Mouse (Mus musculus): ENCODE measurements around the gene Chd2. TPM values are rescaled to one million over a fixed set of nuclear protein-coding genes. Genes with fewer than 3 reads are reported as not detected.

Gene Chd2
- 10 to 100 TPM; 57.4 to 60.3 TPM for total RNA-seq (2021)
- long read RNA-seq, experiment 1, partial matches to known transcripts: 0 of 5 reads
- long read RNA-seq, experiment 1, other reads (novel, unspliced or antisense): 4 of 5 reads
- long read RNA-seq, experiment 2, partial matches to known transcripts: 0 of 3 reads
- long read RNA-seq, experiment 2, other reads (novel, unspliced or antisense): 3 of 3 reads

DNA sequence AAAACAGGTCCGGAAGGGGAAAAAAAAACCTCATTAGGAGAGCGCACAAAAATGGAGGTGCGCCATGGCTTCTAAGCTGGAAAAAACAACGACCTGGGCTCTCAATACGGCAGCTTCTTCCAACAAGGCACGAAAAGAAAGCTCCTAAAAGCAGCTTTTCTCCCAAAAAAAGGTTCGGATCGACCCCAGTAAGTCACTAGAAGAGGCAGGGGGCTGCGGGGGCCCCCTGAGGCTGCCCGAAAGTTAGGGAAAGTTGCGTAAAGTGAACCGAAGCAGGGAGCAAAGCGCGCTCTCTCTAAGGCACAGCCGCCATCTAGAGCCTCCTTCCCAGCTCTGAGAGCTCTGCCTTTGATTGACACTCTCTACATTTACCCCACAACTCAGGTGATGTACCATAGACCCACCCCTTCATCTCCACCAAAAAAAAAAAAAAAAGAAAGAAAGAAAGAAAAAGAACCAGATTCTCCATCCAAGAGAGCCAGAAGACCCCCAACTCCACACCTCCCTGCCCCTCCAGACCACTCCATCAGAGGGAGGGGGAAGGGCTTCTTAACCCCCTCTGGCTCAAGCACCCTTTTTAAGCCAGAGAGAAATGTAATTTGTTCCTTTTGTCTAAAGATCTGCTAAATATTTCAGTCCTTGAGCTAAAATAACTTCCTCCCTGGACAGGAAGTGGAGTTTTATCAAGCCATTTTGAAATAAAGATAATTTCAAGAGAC, at the start of gene Chd2:
Gene Chd2, minus strand, starts transcription at position 419 of the 719 bp plus-strand sequence.
- intact Hi-C loops (cut with DNase I): no loop called here
- no peak for TF ChIP-seq CTCF (IDR thresholded peaks at IDR 0.05)
- Histone ChIP-seq H3K4me3 (peak within 1 kb of the TSS; percentile 77), H3K27ac (peak within 1 kb of the TSS; percentile 96)
- peak; percentile 53 to 55 for DNase-seq (ENCODE audit: extremely low spot score in 1 of 2, low spot score in 2 of 2)

DNA sequence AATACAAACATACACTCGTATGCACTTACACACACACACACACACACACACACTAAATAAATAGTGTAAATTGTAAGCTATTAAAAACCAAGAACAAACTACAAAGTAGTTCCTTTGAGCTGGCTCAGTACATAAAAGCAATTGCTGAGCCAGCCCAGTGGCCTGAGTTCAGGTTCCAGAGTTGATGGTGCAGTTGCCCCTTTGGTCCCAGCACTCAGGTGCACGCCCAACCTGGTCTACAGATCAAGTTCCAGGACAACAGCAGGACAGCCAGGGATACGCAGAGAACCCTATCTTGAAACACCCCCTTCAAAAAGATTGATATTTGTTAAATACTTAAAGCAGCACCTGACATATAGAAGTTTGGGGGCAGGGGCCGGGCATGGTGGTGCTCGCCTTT, 49.1 kb upstream of the Chd2 start:
- Histone ChIP-seq H3K4me3 (no peak overlapping the region), H3K27ac (no peak overlapping the region)
- intact Hi-C loops (cut with DNase I): no loop called here
- DNase-seq (ENCODE audit: extremely low spot score in 1 of 2, low spot score in 2 of 2): no peak
- no peak for TF ChIP-seq CTCF (IDR thresholded peaks at IDR 0.05)

GRCm38 (mm10) chr7:73589208-73589771, 47.7 kb upstream of the Chd2 start:
- Histone ChIP-seq H3K4me3 (no peak overlapping the region; the same call in 1 of the 2 replicates), H3K27ac (peak overlapping the region; percentile 87)
- intact Hi-C loops (cut with DNase I): loop anchor here (1.0 kb wide), 1 partner anchor 29 kb away; no protein-coding TSS in a partner anchor
- DNase-seq (ENCODE audit: extremely low spot score in 1 of 2, low spot score in 2 of 2): peak in 1 of 2 experiments; percentile 20
- TF ChIP-seq CTCF (IDR thresholded peaks at IDR 0.05): no peak

DNA sequence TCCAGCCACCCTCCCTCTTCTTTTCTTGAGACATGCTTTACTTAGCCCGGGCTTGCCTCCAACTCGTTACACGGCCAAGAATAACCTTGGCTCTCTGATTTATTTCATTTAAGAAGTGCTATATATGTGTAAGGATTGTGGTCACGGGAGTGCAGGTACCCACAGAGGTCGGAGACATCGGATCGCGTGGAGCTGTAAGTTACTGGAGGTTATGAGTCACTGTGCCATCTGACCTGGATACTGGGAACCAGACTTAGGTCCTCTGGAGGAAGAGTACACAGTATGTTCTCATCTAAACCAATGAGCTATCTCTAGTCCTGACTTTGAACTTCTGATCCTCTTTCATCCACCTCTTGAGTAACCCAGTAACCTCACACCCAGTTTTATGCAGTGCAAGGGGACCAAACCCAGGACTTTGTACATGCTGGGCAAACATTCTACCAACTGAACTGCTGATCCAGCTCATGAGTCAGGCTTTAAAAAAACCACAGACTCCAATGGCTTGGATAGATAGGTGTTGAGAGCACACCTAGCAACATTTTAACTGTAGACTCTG, 46.8 kb upstream of the Chd2 start:
- intact Hi-C loops (cut with DNase I): loop anchor here (1.0 kb wide), 1 partner anchor 30 kb away; no protein-coding TSS in a partner anchor
- no peak for DNase-seq (ENCODE audit: extremely low spot score in 1 of 2, low spot score in 2 of 2)
- no peak for TF ChIP-seq CTCF (IDR thresholded peaks at IDR 0.05)
- Histone ChIP-seq H3K27ac (peak overlapping the region; percentile 87), H3K4me3 (no peak overlapping the region)

- H3K27ac ChIP-seq: peak overlapping the region; percentile 85
- peak in 1 of 2 experiments; percentile 41 for DNase-seq (ENCODE audit: extremely low spot score in 1 of 2, low spot score in 2 of 2)
- H3K4me3 ChIP-seq: no peak overlapping the region
- intact Hi-C loops (cut with DNase I): no loop called here
- no peak for TF ChIP-seq CTCF (IDR thresholded peaks at IDR 0.05)
These were observed 45.1 kb upstream of the Chd2 start for GRCm38 (mm10) chr7:73586717-73587116.

DNA sequence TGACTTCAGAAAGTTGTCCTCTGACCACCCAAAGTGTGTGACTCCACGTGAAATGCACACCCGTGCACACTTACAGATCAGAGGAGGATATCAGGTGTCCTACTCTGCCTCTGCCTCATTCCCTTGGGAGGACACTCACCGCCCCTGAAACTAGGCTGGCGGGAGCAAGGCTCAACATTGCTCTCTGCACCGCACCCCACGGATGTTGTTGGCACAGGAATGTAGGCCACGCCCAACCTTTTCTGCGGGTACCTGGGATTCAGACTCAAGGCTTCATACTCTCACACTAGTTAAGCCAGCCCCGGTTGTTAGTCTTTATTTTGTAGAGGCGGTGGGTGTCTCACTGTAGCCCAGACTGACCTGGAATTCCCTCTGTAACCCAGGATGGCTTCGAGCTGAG, 44.6 kb upstream of the Chd2 start:
- intact Hi-C loops (cut with DNase I): no loop called here
- Histone ChIP-seq H3K27ac (peak overlapping the region; percentile 38), H3K4me3 (no peak overlapping the region)
- TF ChIP-seq CTCF (IDR thresholded peaks at IDR 0.05): no peak
- DNase-seq (ENCODE audit: extremely low spot score in 1 of 2, low spot score in 2 of 2): no peak

DNA sequence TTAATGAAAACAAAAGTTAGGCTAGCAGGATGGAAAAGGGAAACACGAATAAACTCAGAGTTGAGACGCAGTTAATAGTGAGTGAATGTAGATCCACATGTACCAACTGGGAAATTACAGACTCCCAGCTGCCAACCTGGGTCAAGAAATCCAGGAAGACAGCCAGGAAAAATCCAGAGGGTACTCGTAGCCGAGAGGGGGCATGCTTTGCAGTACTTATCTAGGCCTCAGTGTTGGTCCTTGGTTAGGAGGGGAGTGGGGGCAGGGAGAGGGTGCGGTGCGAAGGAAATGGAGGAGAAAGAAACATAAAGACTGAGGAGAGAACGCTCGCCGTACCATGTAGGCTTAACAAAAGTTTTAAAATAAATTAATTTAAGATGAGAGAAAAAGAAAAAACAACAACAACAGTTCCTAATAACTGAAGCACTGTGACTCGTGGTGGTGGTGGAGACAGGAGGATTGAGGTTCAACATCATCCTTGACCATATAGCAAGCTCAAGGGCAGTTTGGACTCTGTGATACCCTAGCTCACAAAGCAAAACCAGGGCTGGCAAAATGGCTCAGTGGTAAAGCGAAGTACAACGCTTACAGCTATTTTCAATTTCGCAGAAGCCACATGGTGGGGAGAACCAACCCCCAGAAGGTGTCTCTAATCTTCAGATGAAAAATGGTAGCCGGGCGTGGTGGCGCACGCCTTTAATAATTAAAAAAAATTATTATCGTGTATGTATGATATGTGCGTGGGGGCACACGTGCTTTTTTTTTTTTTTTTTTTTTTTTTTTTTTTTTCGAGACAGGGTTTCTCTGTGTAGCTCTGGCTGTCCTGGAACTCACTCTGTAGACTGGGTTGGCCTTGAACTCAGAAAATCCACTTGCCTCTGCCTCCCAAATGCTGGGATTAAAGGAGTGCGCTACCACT, 43.7 kb upstream of the Chd2 start:
- Histone ChIP-seq H3K27ac (peak overlapping the region; percentile 54; the same call in 1 of the 2 replicates), H3K4me3 (no peak overlapping the region)
- intact Hi-C loops (cut with DNase I): no loop called here
- no peak for TF ChIP-seq CTCF (IDR thresholded peaks at IDR 0.05)
- no peak for DNase-seq (ENCODE audit: extremely low spot score in 1 of 2, low spot score in 2 of 2)

DNA sequence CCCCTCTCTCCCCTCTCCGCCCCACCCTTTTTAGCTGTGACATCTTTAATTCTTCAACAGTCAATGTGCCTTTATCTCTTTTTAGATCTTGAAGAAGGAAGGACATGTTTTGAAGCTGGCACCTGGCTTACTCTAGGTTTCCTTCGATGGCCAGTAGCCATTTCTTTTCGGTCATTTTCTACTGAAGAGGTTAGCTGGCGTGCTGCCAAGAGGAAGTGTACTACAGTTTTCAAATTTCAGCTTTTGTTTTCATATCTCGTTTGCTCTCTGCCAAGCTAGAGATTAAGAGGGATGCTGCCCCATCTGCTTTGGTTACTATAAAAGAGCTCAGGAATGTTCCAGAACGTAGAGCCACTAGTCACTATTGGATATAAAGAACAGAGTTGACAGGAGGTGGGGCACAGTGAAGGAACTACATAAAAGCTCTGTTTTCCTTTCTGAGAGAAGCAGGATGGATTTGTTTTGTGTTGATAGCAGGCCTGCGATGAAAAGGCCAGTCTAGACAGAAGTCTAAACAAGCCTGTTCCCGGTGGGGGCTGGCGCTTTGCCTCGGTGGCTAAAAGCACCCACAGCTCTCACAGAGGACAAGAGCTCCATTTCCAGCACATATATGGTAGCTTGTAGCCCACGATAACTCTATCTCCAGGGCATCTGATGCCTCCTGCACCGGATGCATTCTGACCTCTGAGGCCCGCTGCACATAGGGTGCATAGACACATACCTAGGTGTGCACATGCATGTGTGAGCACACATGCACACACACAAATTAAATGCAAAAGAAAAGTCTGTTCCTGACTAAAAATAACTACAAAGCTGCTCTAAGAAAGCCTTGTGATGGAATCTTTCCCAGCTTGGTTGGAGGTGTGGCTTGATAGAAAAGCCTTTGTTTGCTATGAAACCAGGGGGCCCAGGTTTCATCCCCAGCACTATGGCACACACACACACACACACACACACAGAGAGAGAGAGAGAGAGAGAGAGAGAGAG, 42.7 kb upstream of the Chd2 start:
- H3K4me3 ChIP-seq: no peak overlapping the region
- DNase-seq (ENCODE audit: extremely low spot score in 1 of 2, low spot score in 2 of 2): no peak
- intact Hi-C loops (cut with DNase I): no loop called here
- H3K27ac ChIP-seq: peak overlapping the region; percentile 89
- no peak for TF ChIP-seq CTCF (IDR thresholded peaks at IDR 0.05)

DNA sequence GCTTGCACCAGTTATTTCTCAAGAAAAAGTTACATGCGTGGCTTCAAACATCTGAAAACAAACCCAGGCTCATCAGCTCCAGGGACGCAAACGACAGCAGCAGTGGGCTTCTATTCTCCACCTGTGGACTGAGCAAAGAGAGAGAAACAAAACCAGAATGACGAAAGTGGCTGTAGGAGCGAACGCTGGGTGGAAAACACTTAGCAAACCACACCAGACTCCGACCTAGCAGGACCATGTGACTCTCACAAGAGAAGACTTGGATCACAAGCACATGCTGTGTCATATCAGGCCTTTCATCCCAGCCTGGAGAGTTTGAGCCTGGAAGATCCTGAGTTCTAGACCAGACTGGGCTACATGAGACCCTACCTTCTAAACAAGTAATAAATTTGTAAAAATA, 41.8 kb upstream of the Chd2 start:
- Histone ChIP-seq H3K4me3 (no peak overlapping the region), H3K27ac (no peak overlapping the region)
- no peak for DNase-seq (ENCODE audit: extremely low spot score in 1 of 2, low spot score in 2 of 2)
- no peak for TF ChIP-seq CTCF (IDR thresholded peaks at IDR 0.05)
- intact Hi-C loops (cut with DNase I): no loop called here

- Histone ChIP-seq H3K4me3 (no peak overlapping the region), H3K27ac (no peak overlapping the region)
- TF ChIP-seq CTCF (IDR thresholded peaks at IDR 0.05): no peak
These were observed 40.3 kb upstream of the Chd2 start for GRCm38 (mm10) chr7:73581836-73582375.

More at GRCm38 (mm10) chr7:73581836-73582375, 40.3 kb upstream of the Chd2 start:
- no peak for DNase-seq (ENCODE audit: extremely low spot score in 1 of 2, low spot score in 2 of 2)
- intact Hi-C loops (cut with DNase I): no loop called here

Data from left cerebral cortex, adult 2 months (tissue).